Mouse (Mus musculus) myocyte (in vitro differentiated cells): ENCODE results near the gene Abca13.

Experiments used
- CEBPB ChIP-seq: IDR thresholded peaks from 2 replicates; pipeline ENCODE4 v1.6.1; 2011; ENCODE audit warnings: mild to moderate bottlenecking, moderate library complexity; ENCODE audit not compliant: poor library complexity, insufficient read depth, severe bottlenecking
- E2F4 ChIP-seq: IDR thresholded peaks from one replicate; pipeline ENCODE4 v1.6.1; 2011; ENCODE audit warnings: mild to moderate bottlenecking, control low read depth, moderate library complexity; ENCODE audit not compliant: insufficient read depth
- MAX ChIP-seq: IDR thresholded peaks from one replicate; pipeline ENCODE4 v1.6.1; 2011; ENCODE audit warnings: low read depth, mild to moderate bottlenecking, control low read depth
- MYOD1 ChIP-seq, 3 experiments: IDR thresholded peaks; one replicate each; pipeline ENCODE4 v1.6.1; 2011; ENCODE audit warnings: control low read depth in 2 of 3, low read depth in 2 of 3, mild to moderate bottlenecking in 2 of 3, moderate library complexity in 1 of 3; ENCODE audit not compliant: insufficient read length in 2 of 3, control insufficient read depth in 1 of 3
- MYOG ChIP-seq, 3 experiments: IDR thresholded peaks; one replicate each; pipeline ENCODE4 v1.6.1; 2011; ENCODE audit warnings: control low read depth in 2 of 3, low read depth in 2 of 3, mild to moderate bottlenecking in 2 of 3; ENCODE audit not compliant: insufficient read length in 2 of 3, control insufficient read depth in 1 of 3, insufficient read depth in 1 of 3
- POLR2A ChIP-seq: IDR thresholded peaks from one replicate; pipeline ENCODE4 v1.6.1; 2011; ENCODE audit warnings: low read depth, mild to moderate bottlenecking, control low read depth, moderate library complexity; ENCODE audit not compliant: insufficient read length
- POLR2AphosphoS2 ChIP-seq: IDR thresholded peaks from one replicate; pipeline ENCODE4 v1.6.1; 2011; ENCODE audit warnings: low read depth, control low read depth; ENCODE audit not compliant: insufficient read length
- SRF ChIP-seq: IDR thresholded peaks from one replicate; pipeline ENCODE4 v1.6.1; 2011; ENCODE audit warnings: low read depth; ENCODE audit not compliant: control insufficient read depth, insufficient read length
- TCF12 ChIP-seq: IDR thresholded peaks from one replicate; pipeline ENCODE4 v1.6.1; 2011; ENCODE audit warnings: mild to moderate bottlenecking, control low read depth; ENCODE audit not compliant: poor library complexity, insufficient read depth, severe bottlenecking
- USF1 ChIP-seq: IDR thresholded peaks from one replicate; pipeline ENCODE4 v1.6.1; 2011; ENCODE audit warnings: low read depth, mild to moderate bottlenecking, control low read depth, moderate library complexity

DNA sequence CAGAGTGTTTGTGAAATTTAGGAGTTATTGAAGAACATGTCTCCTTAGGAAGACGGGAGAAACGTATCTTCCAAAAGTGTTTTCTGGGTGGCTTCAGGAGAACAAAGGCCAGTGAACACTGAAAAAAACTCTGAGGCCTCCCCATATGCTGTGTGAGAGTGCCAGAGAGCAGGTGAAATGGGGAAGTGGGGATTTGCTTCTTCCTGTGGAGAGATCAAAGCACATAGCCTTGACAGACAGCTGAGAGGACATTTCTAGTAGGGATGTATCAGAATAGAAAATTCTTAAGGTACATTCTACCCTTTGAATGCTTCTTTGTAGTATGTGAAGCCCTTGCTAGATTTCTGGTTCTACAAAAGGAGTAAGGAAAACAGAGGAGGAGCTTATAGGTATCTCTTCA is 424.4 kb downstream of the Abca13 start:
- TF ChIP-seq MAX (no peak), POLR2A (no peak), USF1 (no peak), MYOD1 (IDR thresholded peaks at IDR 0.05; ENCODE audit: control insufficient read depth in 1 of 3, insufficient read length in 2 of 3, low read depth in 2 of 3) (no peak), E2F4 (no peak), SRF (no peak), TCF12 (no peak), POLR2AphosphoS2 (no peak), MYOG (IDR thresholded peaks at IDR 0.05; ENCODE audit: control insufficient read depth in 1 of 3, insufficient read depth in 1 of 3, insufficient read length in 2 of 3, low read depth in 2 of 3) (no peak), CEBPB (no peak)
